Mouse (Mus musculus): ENCODE results near the gene Polr2f. TPM values are rescaled to one million over a fixed set of nuclear protein-coding genes. Genes with fewer than 3 reads are reported as not detected.

Gene Polr2f
- total and polyA plus RNA-seq, 3 experiments: 423 to 510 TPM; not detected in 1

DNA sequence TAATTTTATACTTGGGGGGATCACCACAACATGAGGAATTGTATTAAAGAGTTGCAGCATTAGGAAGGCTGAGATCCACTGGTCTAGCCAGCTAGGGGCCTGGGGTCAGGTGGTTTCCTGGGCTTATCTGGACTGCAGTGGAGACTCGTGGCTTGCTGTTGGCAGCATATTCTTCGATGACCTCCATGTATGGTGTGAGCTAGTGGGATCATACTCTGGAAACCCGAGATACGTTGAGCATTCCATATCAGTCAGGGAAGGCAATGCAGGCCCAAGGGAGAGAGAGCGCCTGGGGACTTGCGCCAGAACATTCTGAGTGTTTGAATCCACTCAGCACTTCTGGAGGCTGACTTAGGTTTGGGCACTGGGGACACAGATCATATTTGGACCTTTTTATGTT is 17.1 kb upstream of the Polr2f start:
- Histone ChIP-seq H3K36me3 (ENCODE audit: control insufficient read depth in 1 of 2, insufficient read depth in 2 of 2, low read length in 2 of 2) (peaks cover 0 to 3% of the 10 kb centered on the region in 2 experiments; a peak in 1 of 4 replicates), H3K27ac (ENCODE audit: control insufficient read depth, low read depth, low read length) (no peak overlapping the region), H3K9me3 (replicated peaks; ENCODE audit: insufficient read depth, low read length) (no peaks in the 10 kb centered on the region), H3K4me3 (ENCODE audit: control insufficient read depth in 1 of 2, insufficient read depth in 1 of 2, low read depth in 2 of 2, low read length in 2 of 2) (no peak overlapping the region), H3K27me3 (ENCODE audit: control insufficient read depth in 1 of 2, insufficient read depth in 2 of 2, low read length in 2 of 2) (no peaks in the 10 kb centered on the region), H3K9ac (ENCODE audit: control insufficient read depth, low read depth, low read length, poor library complexity, severe bottlenecking) (no peak overlapping the region), H3K4me1 (ENCODE audit: control insufficient read depth in 1 of 2, insufficient read depth in 2 of 2, low read length in 2 of 2) (no peaks in the 10 kb centered on the region), H3K79me2 (ENCODE audit: control insufficient read depth, insufficient read depth, low read length, poor library complexity) (no peaks in the 10 kb centered on the region)
- DNase-seq (ENCODE audit: low read depth, low spot score): no peak
- TF ChIP-seq POLR2A (IDR thresholded peaks at IDR 0.05; ENCODE audit: control insufficient read depth in 1 of 2, insufficient read depth in 1 of 2, low read depth in 1 of 2, low read length in 2 of 2, poor library complexity in 1 of 2) (no peak), HCFC1 (IDR thresholded peaks at IDR 0.05; ENCODE audit: low read depth, low read length) (no peak), NRF1 (IDR thresholded peaks at IDR 0.05; ENCODE audit: insufficient read depth, low read depth, low read length, poor library complexity, severe bottlenecking) (no peak), ZNF384 (IDR thresholded peaks at IDR 0.05; ENCODE audit: low read depth, low read length) (no peak), CHD1 (IDR thresholded peaks at IDR 0.05; ENCODE audit: low read depth, low read length) (no peak), SMC3 (IDR thresholded peaks at IDR 0.05; ENCODE audit: low read depth, low read length) (no peak), TCF12 (IDR thresholded peaks at IDR 0.05; ENCODE audit: low read depth, low read length) (no peak), CTCF (IDR thresholded peaks at IDR 0.05 in 2 of 3, conservative IDR thresholded peaks at IDR 0.05 in 1 of 3; ENCODE audit: control insufficient read depth in 1 of 3, insufficient read depth in 1 of 3, low read depth in 2 of 3, low read length in 3 of 3, poor library complexity in 1 of 3, severe bottlenecking in 1 of 3) (no peak), KAT2A (conservative IDR thresholded peaks at IDR 0.05; ENCODE audit: low read depth, low read length) (no peak), MYC (IDR thresholded peaks at IDR 0.05; ENCODE audit: low read depth, low read length) (no peak)

DNA sequence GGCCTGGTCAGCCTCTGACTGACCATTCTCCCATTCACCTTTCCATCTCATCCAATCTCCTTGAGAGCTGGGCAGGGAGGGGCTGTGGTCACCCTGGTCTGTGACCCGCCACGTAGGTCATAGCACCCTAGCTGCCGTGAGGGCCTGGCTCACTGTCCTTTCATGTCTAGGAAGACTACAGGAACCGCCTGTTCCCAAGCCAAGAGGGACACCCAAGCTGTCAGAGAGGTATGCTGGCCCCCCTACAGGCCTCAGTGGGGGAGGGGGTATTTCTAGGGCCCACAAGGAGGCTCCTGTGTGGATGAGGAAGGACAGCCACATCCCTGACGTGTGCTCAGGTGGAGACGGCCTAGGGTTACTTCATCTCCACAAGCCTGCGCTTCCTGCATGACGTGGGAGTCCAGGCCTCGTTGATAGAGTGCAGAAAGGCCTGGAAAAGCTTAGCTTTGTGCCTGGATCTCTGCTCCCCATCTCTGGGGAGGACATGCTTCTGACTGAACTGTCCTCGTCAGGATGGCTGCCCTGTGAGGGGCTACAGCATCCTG is 16.4 kb upstream of the Polr2f start:
- no peak overlapping the region for H3K27ac ChIP-seq (ENCODE audit: control insufficient read depth, low read depth, low read length)
- no peak overlapping the region for H3K9ac ChIP-seq (ENCODE audit: control insufficient read depth, low read depth, low read length, poor library complexity, severe bottlenecking)
- H3K36me3 ChIP-seq (ENCODE audit: control insufficient read depth in 1 of 2, insufficient read depth in 2 of 2, low read length in 2 of 2): peaks cover 0 to 3% of the 10 kb centered on the region in 2 experiments; a peak in 1 of 4 replicates
- H3K27me3 ChIP-seq (ENCODE audit: control insufficient read depth in 1 of 2, insufficient read depth in 2 of 2, low read length in 2 of 2): no peaks in the 10 kb centered on the region
- TF ChIP-seq POLR2A (IDR thresholded peaks at IDR 0.05; ENCODE audit: control insufficient read depth in 1 of 2, insufficient read depth in 1 of 2, low read depth in 1 of 2, low read length in 2 of 2, poor library complexity in 1 of 2) (no peak), UBTF (IDR thresholded peaks at IDR 0.05; ENCODE audit: borderline replicate concordance, insufficient read depth, low read depth, low read length) (no peak), POLR2AphosphoS2 (IDR thresholded peaks at IDR 0.05; ENCODE audit: low read length) (no peak), EP300 (IDR thresholded peaks at IDR 0.05; ENCODE audit: low read depth in 1 of 2, low read length in 2 of 2) (no peak), HCFC1 (IDR thresholded peaks at IDR 0.05; ENCODE audit: low read depth, low read length) (no peak), RCOR1 (IDR thresholded peaks at IDR 0.05; ENCODE audit: low read depth, low read length) (no peak), ELF1 (IDR thresholded peaks at IDR 0.05; ENCODE audit: low read depth, low read length) (no peak), MYB (IDR thresholded peaks at IDR 0.05; ENCODE audit: low read depth, low read length) (no peak), ZMIZ1 (IDR thresholded peaks at IDR 0.05; ENCODE audit: low read depth, low read length) (no peak), NELFE (IDR thresholded peaks at IDR 0.05; ENCODE audit: low read depth, low read length) (no peak), SIN3A (IDR thresholded peaks at IDR 0.05; ENCODE audit: low read length) (no peak), MAX (IDR thresholded peaks at IDR 0.05; ENCODE audit: low read length) (no peak), KAT2A (conservative IDR thresholded peaks at IDR 0.05; ENCODE audit: low read depth, low read length) (no peak), BHLHE40 (IDR thresholded peaks at IDR 0.05; ENCODE audit: borderline replicate concordance, low read depth, low read length) (no peak), GATA1 (IDR thresholded peaks at IDR 0.05; ENCODE audit: low read depth, low read length) (no peak), MYC (IDR thresholded peaks at IDR 0.05; ENCODE audit: low read depth, low read length) (no peak), GABPA (IDR thresholded peaks at IDR 0.05; ENCODE audit: low read depth, low read length) (no peak), ETS1 (IDR thresholded peaks at IDR 0.05; ENCODE audit: low read depth, low read length) (no peak), MEF2A (IDR thresholded peaks at IDR 0.05; ENCODE audit: extremely low read depth, insufficient replicate concordance, low read depth, low read length, poor library complexity, severe bottlenecking) (no peak)
- no peaks in the 10 kb centered on the region for H3K79me2 ChIP-seq (ENCODE audit: control insufficient read depth, insufficient read depth, low read length, poor library complexity)
- no peak for DNase-seq (ENCODE audit: low read depth, low spot score)
- no peaks in the 10 kb centered on the region for H3K9me3 ChIP-seq (replicated peaks; ENCODE audit: insufficient read depth, low read length)
- no peak overlapping the region for H3K4me3 ChIP-seq (ENCODE audit: control insufficient read depth in 1 of 2, insufficient read depth in 1 of 2, low read depth in 2 of 2, low read length in 2 of 2)
- no peaks in the 10 kb centered on the region for H3K4me1 ChIP-seq (ENCODE audit: control insufficient read depth in 1 of 2, insufficient read depth in 2 of 2, low read length in 2 of 2)
